Mouse (Mus musculus) adrenal gland, postnatal 4 days (tissue): ENCODE results near the gene Cgrrf1. TPM values are rescaled to one million over a fixed set of nuclear protein-coding genes. Genes with fewer than 3 reads are reported as not detected.
"Not testable (repeated sequence)": the region's sequence is repeated elsewhere in the genome, so short reads cannot be mapped to it uniquely, and the experiment has no call there.

Experiments used
- DNase-seq, 2 experiments: peaks; one replicate each; pipeline ENCODE4 v3.0.0; 2021 to 2022; ENCODE audit warnings: low spot score in 2 of 2, mixed read lengths in 2 of 2
- long read RNA-seq, 2 experiments: library from polyadenylated mRNA; stranded (forward); transcript quantifications; one replicate each; pipeline ENCODE4 v2.0.0; 2021
- total RNA-seq, 2 experiments: library from RNA; stranded (reverse); gene quantifications; 2 replicates each; pipeline ENCODE4 v1.2.3; 2021

Cgrrf1 gene
- 10 to 100 TPM; 34.9 to 36.8 TPM for total RNA-seq
- long read RNA-seq, experiment 1, transcript Cgrrf1-201 (6 exons, 1,324 nt), result major isoform, 13 of 18 reads
- long read RNA-seq, experiment 1, partial matches to known transcripts, result 0 of 18 reads
- long read RNA-seq, experiment 1, other reads (novel, unspliced or antisense), result 2 of 18 reads
- long read RNA-seq, experiment 2, transcript Cgrrf1-201 (6 exons, 1,324 nt), result major isoform, 17 of 22 reads
- long read RNA-seq, experiment 2, partial matches to known transcripts, result 1 of 22 reads
- long read RNA-seq, experiment 2, other reads (novel, unspliced or antisense), result 4 of 22 reads

GRCm38 (mm10) chr14:46831837-46832333 is at the start of gene Cgrrf1:
Gene Cgrrf1, plus strand, starts transcription at chr14:46832125.
- peak; percentile 87 to 93 for DNase-seq

GRCm38 (mm10) chr14:46782187-46782828 is 49.6 kb upstream of the Cgrrf1 start:
- DNase-seq, result no peak

GRCm38 (mm10) chr14:46783327-46783926 is 48.5 kb upstream of the Cgrrf1 start:
- DNase-seq, result no peak

- DNase-seq, result no peak
Measured at GRCm38 (mm10) chr14:46785247-46785646, 46.7 kb upstream of the Cgrrf1 start.

- no peak for DNase-seq
Measured at GRCm38 (mm10) chr14:46787454-46787786, 44.5 kb upstream of the Cgrrf1 start.

- DNase-seq, result peak; percentile 79 to 86
Measured at GRCm38 (mm10) chr14:46787787-46788504, 44.0 kb upstream of the Cgrrf1 start, which contains the start of gene Cnih1. Gene Cnih1, minus strand, starts transcription at chr14:46788411.

GRCm38 (mm10) chr14:46788505-46788901 is 43.4 kb upstream of the Cgrrf1 start:
- DNase-seq, result no peak

GRCm38 (mm10) chr14:46790303-46790702 is 41.6 kb upstream of the Cgrrf1 start:
- no peak for DNase-seq

GRCm38 (mm10) chr14:46790723-46791122 is 41.2 kb upstream of the Cgrrf1 start:
- DNase-seq, result no peak

- no peak for DNase-seq
Measured at GRCm38 (mm10) chr14:46794157-46794556, 37.8 kb upstream of the Cgrrf1 start.

- DNase-seq, result no peak
Measured at GRCm38 (mm10) chr14:46800684-46801345, 31.1 kb upstream of the Cgrrf1 start.

- DNase-seq, result no peak
Measured at GRCm38 (mm10) chr14:46803259-46803658, 28.7 kb upstream of the Cgrrf1 start.

GRCm38 (mm10) chr14:46803791-46804190 is 28.1 kb upstream of the Cgrrf1 start:
- DNase-seq, result no peak

GRCm38 (mm10) chr14:46806186-46806585 is 25.7 kb upstream of the Cgrrf1 start:
- no peak for DNase-seq

- no peak for DNase-seq
Measured at GRCm38 (mm10) chr14:46807927-46808326, 24.0 kb upstream of the Cgrrf1 start.

- DNase-seq, result no peak
Measured at GRCm38 (mm10) chr14:46815640-46816039, 16.3 kb upstream of the Cgrrf1 start.

- no peak for DNase-seq
Measured at GRCm38 (mm10) chr14:46816916-46817622, 14.9 kb upstream of the Cgrrf1 start.

- DNase-seq, result no peak
Measured at GRCm38 (mm10) chr14:46818743-46819142, 13.2 kb upstream of the Cgrrf1 start.

- DNase-seq, result not testable (repeated sequence)
Measured at GRCm38 (mm10) chr14:46819961-46820360, 12.0 kb upstream of the Cgrrf1 start.

GRCm38 (mm10) chr14:46821271-46821872 is 10.6 kb upstream of the Cgrrf1 start:
- DNase-seq, result no peak
